Mouse (Mus musculus): ENCODE results near the gene Snx7.

DNA sequence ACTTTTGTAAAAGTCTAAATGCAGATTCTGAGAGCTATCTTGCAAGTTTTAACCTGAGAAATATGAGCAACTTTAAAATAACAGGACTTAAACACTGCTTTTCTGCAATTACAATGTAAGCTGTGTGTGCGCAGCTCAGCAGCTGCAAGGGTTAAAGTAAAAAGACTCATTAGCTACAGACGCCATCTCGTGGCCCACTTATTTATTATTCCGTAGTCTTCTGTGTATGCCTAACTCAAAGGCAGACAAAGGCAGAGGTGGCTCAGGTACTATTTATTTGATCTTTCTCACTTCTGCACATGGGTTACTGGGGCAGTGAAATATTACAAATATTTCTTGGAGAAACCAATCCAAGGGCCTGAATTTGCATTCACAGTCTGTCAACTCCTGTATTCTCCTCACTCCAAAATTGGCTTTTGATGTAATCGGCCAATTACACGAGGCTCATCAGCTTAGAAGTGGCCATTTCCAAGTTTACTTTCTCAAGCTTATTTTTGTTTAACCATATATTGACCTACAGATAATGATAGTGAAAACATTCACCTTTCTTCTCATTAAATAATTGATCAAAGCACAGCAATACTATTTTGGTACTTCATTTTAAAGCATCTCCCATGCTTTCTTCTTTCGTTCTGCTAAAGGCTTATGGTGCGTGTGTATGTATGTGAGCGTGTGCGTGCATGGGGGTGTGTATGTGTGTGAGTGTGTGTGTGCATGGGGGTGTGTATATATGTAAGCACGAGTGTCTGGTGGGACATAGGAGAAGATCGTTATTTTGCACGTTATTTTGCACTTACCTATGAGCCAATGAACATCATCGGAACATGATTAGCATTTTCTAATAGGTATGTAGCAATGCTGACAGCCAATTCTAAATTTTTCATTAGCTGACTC lies 79.7 kb downstream of the Snx7 start:
- TF ChIP-seq CTCF (IDR thresholded peaks at IDR 0.05; ENCODE audit: control insufficient read depth, insufficient read depth, low read length), result no peak
- no peak for TF ChIP-seq POLR2A (IDR thresholded peaks at IDR 0.05; ENCODE audit: borderline replicate concordance, control insufficient read depth, low read depth, low read length)

All from bone marrow, adult 2 months (tissue).